Mouse (Mus musculus): Measurements from ENCODE around the gene Fam160b1.

- TF ChIP-seq CTCF (IDR thresholded peaks at IDR 0.05; ENCODE audit: low read depth) (no peak), EP300 (IDR thresholded peaks at IDR 0.05; ENCODE audit: low read depth) (no peak)
Observed at GRCm38 (mm10) chr19:57316597-57316996, 43.9 kb upstream of the Fam160b1 start.
